Mouse (Mus musculus) myocyte (in vitro differentiated cells): Measurements from ENCODE around the gene Rpain.

Experiments used
- E2F4 ChIP-seq: IDR thresholded peaks from one replicate; pipeline ENCODE4 v1.6.1; 2011; ENCODE audit warnings: mild to moderate bottlenecking, control low read depth, moderate library complexity; ENCODE audit not compliant: insufficient read depth
- MYOD1 ChIP-seq, 3 experiments: IDR thresholded peaks; one replicate each; pipeline ENCODE4 v1.6.1; 2011; ENCODE audit warnings: control low read depth in 2 of 3, low read depth in 2 of 3, mild to moderate bottlenecking in 2 of 3, moderate library complexity in 1 of 3; ENCODE audit not compliant: insufficient read length in 2 of 3, control insufficient read depth in 1 of 3
- POLR2A ChIP-seq: IDR thresholded peaks from one replicate; pipeline ENCODE4 v1.6.1; 2011; ENCODE audit warnings: low read depth, mild to moderate bottlenecking, control low read depth, moderate library complexity; ENCODE audit not compliant: insufficient read length
- USF1 ChIP-seq: IDR thresholded peaks from one replicate; pipeline ENCODE4 v1.6.1; 2011; ENCODE audit warnings: low read depth, mild to moderate bottlenecking, control low read depth, moderate library complexity

DNA sequence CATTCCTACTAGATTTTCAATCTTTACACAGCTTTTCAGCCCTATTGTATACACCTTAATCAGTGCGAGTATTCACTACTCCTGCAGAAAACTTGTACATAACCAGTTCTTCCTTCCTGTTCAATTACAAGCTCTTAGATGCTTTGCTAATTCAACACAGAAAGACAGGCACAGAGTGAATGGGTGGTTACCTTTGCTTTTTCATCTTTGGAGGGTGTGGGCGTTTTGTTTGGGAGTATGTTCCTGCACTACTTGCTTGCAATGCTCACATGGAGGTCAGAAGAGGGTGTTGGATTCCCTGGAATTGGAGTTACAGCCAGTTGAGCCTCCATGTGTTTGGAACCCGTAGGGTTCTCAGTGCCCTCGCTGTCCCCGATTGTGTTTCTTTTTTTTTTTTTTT is 35.0 kb downstream of the Rpain start:
- TF ChIP-seq POLR2A (no peak), E2F4 (no peak), MYOD1 (IDR thresholded peaks at IDR 0.05; ENCODE audit: control insufficient read depth in 1 of 3, insufficient read length in 2 of 3, low read depth in 2 of 3) (no peak), USF1 (no peak)
